Mouse (Mus musculus) forebrain, embryonic 15.5 days (tissue): ENCODE measurements around the gene Naa80. TPM values are rescaled to one million over a fixed set of nuclear protein-coding genes. Genes with fewer than 3 reads are reported as not detected.

Experiments used
- ATAC-seq: fragments of 200-750 bp; cut with Nextera tagmentation; replicated peaks from 2 replicates; pipeline ENCODE4 v1.8.0; 2017; ENCODE audit warnings: mild to moderate bottlenecking, moderate TSS enrichment, moderate library complexity
- H3K27ac ChIP-seq: fragments of 300-500 bp; sonication (generic); replicated peaks from 2 replicates; pipeline ENCODE4 v1.5.1; 2015; ENCODE audit warnings: mild to moderate bottlenecking, inconsistent platforms
- H3K27me3 ChIP-seq: fragments of 300-500 bp; sonication (generic); 2 replicates; pipeline ENCODE4 v1.6.1; 2015; ENCODE audit warnings: inconsistent platforms
- H3K36me3 ChIP-seq: fragments of 300-500 bp; sonication (generic); 2 replicates; pipeline ENCODE4 v1.6.1; 2015; ENCODE audit warnings: mild to moderate bottlenecking, inconsistent platforms
- H3K4me1 ChIP-seq: fragments of 300-500 bp; sonication (generic); 2 replicates; pipeline ENCODE4 v1.6.1; 2015; ENCODE audit warnings: inconsistent platforms
- H3K4me2 ChIP-seq: fragments of 300-500 bp; sonication (generic); replicated peaks from 2 replicates; pipeline ENCODE4 v1.6.1; 2015; ENCODE audit warnings: mild to moderate bottlenecking, inconsistent platforms
- H3K4me3 ChIP-seq: fragments of 300-500 bp; sonication (generic); 2 replicates; pipeline ENCODE4 v1.5.1; 2015; ENCODE audit warnings: mild to moderate bottlenecking, inconsistent platforms
- H3K9ac ChIP-seq: fragments of 300-500 bp; sonication (generic); replicated peaks from 2 replicates; pipeline ENCODE4 v1.6.1; 2015; ENCODE audit warnings: mild to moderate bottlenecking, inconsistent platforms
- H3K9me3 ChIP-seq: fragments of 300-500 bp; sonication (generic); 2 replicates; pipeline ENCODE4 v1.6.1; 2016; ENCODE audit warnings: inconsistent platforms
- WGBS: fragments of 180-500 bp; shearing (Covaris S2); methylation state at CpG from one replicate; pipeline ENCODE4 v1.1.7; 2015; ENCODE audit warnings: mixed read lengths; 5-methylcytosine and 5-hydroxymethylcytosine counted together
- polyA plus RNA-seq: library from polyadenylated mRNA; unstranded; fragments of >200 nt; fragmentation: Nextera tagmentation; extraction: Ambion mirVana; gene quantifications from 2 replicates; pipeline ENCODE4 v1.2.1, GENCODE M21; 2015

The Naa80 gene
- polyA plus RNA-seq, 1 experiment from 2014 or later, result 14.7 TPM

- no peak overlapping the region for H3K4me2 ChIP-seq
- H3K4me1 ChIP-seq, result peaks cover 39% of the 10 kb centered on the region
- H3K36me3 ChIP-seq, result peaks cover 18% of the 10 kb centered on the region
- 93% methylated on average over 10 of the region's 10 CpGs for WGBS
- H3K9me3 ChIP-seq, result no peaks in the 10 kb centered on the region
- no peaks in the 10 kb centered on the region for H3K27me3 ChIP-seq
- no peak for ATAC-seq
- H3K27ac ChIP-seq, result no peak overlapping the region
- no peak overlapping the region for H3K9ac ChIP-seq
- no peak overlapping the region for H3K4me3 ChIP-seq
These were observed 816 bp upstream of the Naa80 start for GRCm38 (mm10) chr9:107577871-107578270.

GRCm38 (mm10) chr9:107579023-107579900 is 575 bp downstream of the Naa80 start:
- Histone ChIP-seq H3K4me3 (no peak overlapping the region), H3K27ac (peak overlapping the region; percentile 90), H3K9ac (no peak overlapping the region), H3K4me2 (peak overlapping the region; percentile 81; the same call in 1 of the 2 replicates), H3K27me3 (no peaks in the 10 kb centered on the region), H3K36me3 (peaks cover 8% of the 10 kb centered on the region), H3K9me3 (no peaks in the 10 kb centered on the region), H3K4me1 (peaks cover 39% of the 10 kb centered on the region)
- 90% methylated on average over 14 of the region's 14 CpGs for WGBS
- no peak for ATAC-seq

- WGBS, result under 1% methylated on average over 32 of the region's 32 CpGs
- Histone ChIP-seq H3K36me3 (no peaks in the 10 kb centered on the region), H3K4me2 (peak within 1 kb of the TSS; percentile 81), H3K4me3 (peak within 1 kb of the TSS; percentile 71), H3K9ac (peak within 1 kb of the TSS; percentile 81), H3K4me1 (peaks cover 39% of the 10 kb centered on the region), H3K9me3 (no peaks in the 10 kb centered on the region), H3K27me3 (no peaks in the 10 kb centered on the region), H3K27ac (peak within 1 kb of the TSS; percentile 90)
- ATAC-seq, result peak; percentile 84
These were observed 2.0 kb downstream of the Naa80 start, which contains the start of gene Hyal3 for GRCm38 (mm10) chr9:107580501-107581317. Hyal3 (plus strand) TSS chr9:107580818.

- H3K36me3 ChIP-seq, result no peaks in the 10 kb centered on the region
- H3K27me3 ChIP-seq, result no peaks in the 10 kb centered on the region
- peak overlapping the region; percentile 71 for H3K4me3 ChIP-seq
- peak overlapping the region; percentile 81 for H3K4me2 ChIP-seq
- peaks cover 39% of the 10 kb centered on the region for H3K4me1 ChIP-seq
- no peak for ATAC-seq
- peak overlapping the region; percentile 81; the same call in 1 of the 2 replicates for H3K9ac ChIP-seq
- H3K9me3 ChIP-seq, result no peaks in the 10 kb centered on the region
- H3K27ac ChIP-seq, result peak overlapping the region; percentile 90; the same call in 1 of the 2 replicates
- 83% methylated on average over 4 of the region's 4 CpGs for WGBS
These were observed 2.9 kb downstream of the Naa80 start for GRCm38 (mm10) chr9:107581584-107581983.

GRCm38 (mm10) chr9:107582509-107583062 is 3.9 kb downstream of the Naa80 start:
- ATAC-seq, result no peak
- no peaks in the 10 kb centered on the region for H3K27me3 ChIP-seq
- H3K36me3 ChIP-seq, result no peaks in the 10 kb centered on the region
- peaks cover 36% of the 10 kb centered on the region for H3K4me1 ChIP-seq
- WGBS, result 90% methylated on average over 7 of the region's 7 CpGs
- no peak overlapping the region for H3K27ac ChIP-seq
- H3K9me3 ChIP-seq, result no peaks in the 10 kb centered on the region
- no peak overlapping the region for H3K4me3 ChIP-seq
- no peak overlapping the region for H3K4me2 ChIP-seq
- no peak overlapping the region for H3K9ac ChIP-seq

DNA sequence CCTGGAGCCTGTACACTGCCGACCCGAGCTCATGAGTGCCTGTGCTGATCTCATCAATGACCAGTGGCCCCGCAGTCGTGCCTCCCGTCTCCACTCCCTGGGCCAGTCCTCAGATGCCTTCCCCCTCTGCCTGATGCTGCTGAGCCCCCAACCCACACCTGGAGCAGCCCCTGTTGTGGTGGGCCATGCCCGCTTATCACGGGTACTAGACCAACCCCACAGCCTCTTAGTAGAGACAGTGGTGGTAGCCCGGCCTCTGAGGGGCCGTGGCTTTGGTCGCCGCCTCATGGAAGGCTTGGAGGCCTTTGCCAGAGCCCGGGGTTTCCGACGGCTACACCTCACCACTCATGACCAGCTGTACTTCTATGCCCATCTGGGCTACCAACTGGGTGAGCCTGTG is 4.5 kb downstream of the Naa80 start:
- Histone ChIP-seq H3K36me3 (no peaks in the 10 kb centered on the region), H3K4me1 (peaks cover 37% of the 10 kb centered on the region), H3K9me3 (no peaks in the 10 kb centered on the region), H3K27me3 (no peaks in the 10 kb centered on the region), H3K9ac (no peak overlapping the region), H3K4me3 (no peak overlapping the region), H3K27ac (no peak overlapping the region), H3K4me2 (no peak overlapping the region)
- ATAC-seq, result no peak
- 91% methylated on average over 14 of the region's 14 CpGs for WGBS

- Histone ChIP-seq H3K9me3 (no peaks in the 10 kb centered on the region), H3K36me3 (peaks cover 11% of the 10 kb centered on the region; the same call in 1 of the 2 replicates), H3K9ac (no peak overlapping the region), H3K4me3 (no peak overlapping the region), H3K27ac (no peak overlapping the region), H3K4me1 (peaks cover 22% of the 10 kb centered on the region), H3K4me2 (no peak overlapping the region), H3K27me3 (no peaks in the 10 kb centered on the region)
- WGBS, result 90% methylated on average over 5 of the region's 5 CpGs
- ATAC-seq, result no peak
These were observed 7.8 kb downstream of the Naa80 start for GRCm38 (mm10) chr9:107586504-107586903.

DNA sequence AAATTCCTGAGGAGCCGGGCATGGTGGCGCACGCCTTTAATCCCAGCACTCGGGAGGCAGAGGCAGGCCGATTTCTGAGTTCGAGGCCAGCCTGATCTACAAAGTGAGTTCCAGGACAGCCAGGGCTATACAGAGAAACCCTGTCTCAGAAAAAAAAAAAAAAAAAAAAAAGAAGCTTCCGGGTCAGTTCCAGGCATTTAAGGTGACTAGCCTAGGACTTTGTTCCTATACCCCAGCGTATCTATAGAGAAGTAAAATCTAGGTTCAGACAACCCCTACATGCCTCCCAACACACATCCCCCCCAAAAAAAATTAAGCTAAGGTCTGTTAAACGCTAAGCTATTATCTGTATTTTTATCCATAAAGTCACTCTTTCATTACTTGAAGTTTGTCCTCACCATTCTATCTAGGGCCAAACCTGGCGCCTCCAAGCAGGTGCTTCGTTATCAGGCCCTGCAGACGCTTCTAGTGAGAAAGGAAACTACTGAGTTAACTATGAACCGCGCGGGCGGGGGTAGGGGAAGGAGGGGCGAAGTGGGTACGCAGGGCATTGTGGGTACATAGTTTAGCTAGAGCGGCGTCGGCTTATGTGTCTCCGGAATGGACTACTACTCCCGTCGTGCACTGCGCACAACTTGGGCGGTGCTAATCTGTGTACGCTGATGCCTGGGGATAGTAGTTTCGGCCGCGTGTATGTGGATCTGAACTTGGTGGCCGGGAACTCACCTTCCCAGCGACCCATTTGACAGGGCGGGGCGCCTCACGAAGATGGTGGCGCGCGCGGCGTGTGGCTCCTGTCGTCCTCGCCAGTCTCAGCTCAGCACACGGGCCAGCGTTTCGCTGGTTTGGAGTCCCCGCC is 8.5 kb downstream of the Naa80 start, which contains the start of gene Ifrd2:
Gene Ifrd2 (plus strand): TSS at position 669 of the 859 bp plus-strand sequence.
- peak; percentile 98 for ATAC-seq
- Histone ChIP-seq H3K36me3 (peaks cover 15% of the 10 kb centered on the region; the same call in 1 of the 2 replicates), H3K4me1 (peaks cover 15% of the 10 kb centered on the region), H3K4me3 (peak within 1 kb of the TSS; percentile 87), H3K4me2 (peak within 1 kb of the TSS; percentile 90), H3K9me3 (no peaks in the 10 kb centered on the region), H3K9ac (peak within 1 kb of the TSS; percentile 72), H3K27ac (peak within 1 kb of the TSS; percentile 31; the same call in 1 of the 2 replicates), H3K27me3 (no peaks in the 10 kb centered on the region)
- WGBS, result 14% methylated on average over 46 of the region's 46 CpGs

GRCm38 (mm10) chr9:107587833-107588639 is 9.3 kb downstream of the Naa80 start:
- Histone ChIP-seq H3K4me2 (peak overlapping the region; percentile 90), H3K4me1 (peaks cover 13% of the 10 kb centered on the region), H3K27ac (no peak overlapping the region), H3K4me3 (peak overlapping the region; percentile 87), H3K9me3 (no peaks in the 10 kb centered on the region), H3K27me3 (no peaks in the 10 kb centered on the region), H3K36me3 (peaks cover 16% of the 10 kb centered on the region; the same call in 1 of the 2 replicates), H3K9ac (peak overlapping the region; percentile 72)
- 6% methylated on average over 33 of the region's 33 CpGs for WGBS
- ATAC-seq, result no peak; the same call in 1 of the 2 replicates

GRCm38 (mm10) chr9:107590058-107590772 is 11.5 kb downstream of the Naa80 start:
- Histone ChIP-seq H3K27ac (no peak overlapping the region), H3K9ac (no peak overlapping the region), H3K27me3 (no peaks in the 10 kb centered on the region), H3K36me3 (peaks cover 24% of the 10 kb centered on the region; the same call in 1 of the 2 replicates), H3K4me2 (no peak overlapping the region), H3K4me1 (peaks cover 13% of the 10 kb centered on the region), H3K9me3 (no peaks in the 10 kb centered on the region), H3K4me3 (no peak overlapping the region)
- no peak for ATAC-seq
- WGBS, result 90% methylated on average over 25 of the region's 25 CpGs
